Mouse (Mus musculus): ENCODE measurements at regions not wholly inside any gene's neighbourhood (a gene's known extent, or its start where the extent isn't known, plus 50 kb on each side); places are given as distances from the start of the nearest gene placed in this dataset.

DNA sequence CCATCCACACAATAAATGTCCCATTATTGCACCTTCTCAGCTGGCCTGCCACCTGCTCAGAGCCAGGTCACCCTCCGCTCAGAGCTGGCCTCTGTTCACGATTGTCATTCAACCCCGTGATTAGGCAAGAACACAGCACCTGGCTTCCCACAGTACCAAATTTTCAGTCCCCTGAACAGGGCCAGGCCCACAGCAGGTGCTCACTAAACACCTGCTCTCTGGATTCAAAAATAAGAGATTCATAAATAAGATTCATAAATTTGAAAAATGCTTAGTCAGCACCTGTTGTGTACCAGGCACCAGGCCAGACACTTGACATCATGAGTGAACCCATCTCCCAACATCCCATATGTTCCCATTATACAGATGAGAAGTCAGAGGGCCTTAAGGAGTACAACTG lies 272.2 kb downstream of the Matn1 start:
- TF ChIP-seq GATA1 (IDR thresholded peaks at IDR 0.05; ENCODE audit: low read length): no peak
- TF ChIP-seq TAL1 (IDR thresholded peaks at IDR 0.05; ENCODE audit: low read length): no peak

All from erythroblast, embryonic 14.5 days (primary cell).